Mouse (Mus musculus) C2C12 (cell line): ENCODE results near the gene Plin5.

Experiments
- CEBPB ChIP-seq: IDR thresholded peaks from one replicate; pipeline ENCODE4 v1.6.1; 2011; ENCODE audit warnings: low read depth, mild to moderate bottlenecking, control low read depth, moderate library complexity
- CTCF ChIP-seq: IDR thresholded peaks from one replicate; pipeline ENCODE4 v1.5.1; 2011; ENCODE audit not compliant: control insufficient read depth, insufficient read depth, insufficient read length
- MAX ChIP-seq: IDR thresholded peaks from one replicate; pipeline ENCODE4 v1.6.1; 2011; ENCODE audit warnings: mild to moderate bottlenecking, control low read depth
- MYOD1 ChIP-seq: IDR thresholded peaks from one replicate; pipeline ENCODE4 v1.6.1; 2011; ENCODE audit warnings: low read depth; ENCODE audit not compliant: control insufficient read depth, insufficient read length
- MYOG ChIP-seq: IDR thresholded peaks from one replicate; pipeline ENCODE4 v1.6.1; 2011; ENCODE audit not compliant: control insufficient read depth, insufficient read length; ENCODE audit errors: extremely low read depth
- USF1 ChIP-seq: IDR thresholded peaks from one replicate; pipeline ENCODE4 v1.6.1; 2011; ENCODE audit warnings: low read depth, mild to moderate bottlenecking, control low read depth, moderate library complexity

DNA sequence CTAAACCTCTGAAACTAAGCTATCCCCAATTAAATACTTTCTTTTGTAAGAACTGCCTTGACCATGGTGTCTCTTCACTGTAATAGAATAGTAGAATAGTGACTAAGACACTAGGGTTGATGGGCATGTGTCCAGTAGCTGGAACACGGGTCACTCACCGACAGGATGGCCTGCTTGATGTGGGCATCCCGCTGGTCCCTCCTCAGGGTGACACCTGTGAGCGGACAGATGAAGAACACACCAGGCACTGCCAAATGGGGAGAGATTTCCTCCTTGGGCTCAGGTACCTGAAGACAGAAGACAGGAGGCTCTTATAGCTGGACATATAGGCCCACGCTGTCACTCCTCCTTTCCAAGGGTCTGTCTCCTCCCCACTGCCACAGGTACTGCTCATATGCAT is 45.2 kb downstream of the Plin5 start:
- no peak for TF ChIP-seq USF1
- no peak for TF ChIP-seq CTCF
- no peak for TF ChIP-seq MYOD1
- TF ChIP-seq MYOG, result no peak
- no peak for TF ChIP-seq CEBPB
- no peak for TF ChIP-seq MAX
